Mouse (Mus musculus): ENCODE measurements at regions not wholly inside any gene's neighbourhood (a gene's known extent, or its start where the extent isn't known, plus 50 kb on each side); places are given as distances from the start of the nearest gene placed in this dataset.
A peak's percentile ranks its signal among the peaks of the same experiment; 100 is the strongest.

- DNase-seq (ENCODE audit: low read depth) = no peak
Measured at GRCm38 (mm10) chr9:79111326-79111725, 496.0 kb downstream of the Cd109 start.

GRCm38 (mm10) chr9:79140970-79141369 lies 525.6 kb downstream of the Cd109 start:
- DNase-seq (ENCODE audit: low read depth) = no peak

- DNase-seq (ENCODE audit: low read depth) = no peak
Measured at GRCm38 (mm10) chr9:79146004-79146403, 530.7 kb downstream of the Cd109 start.

GRCm38 (mm10) chr9:79165596-79165995 lies 550.2 kb downstream of the Cd109 start:
- no peak for DNase-seq (ENCODE audit: low read depth)

- DNase-seq (ENCODE audit: low read depth) = no peak
Measured at GRCm38 (mm10) chr9:79173036-79173435, 545.6 kb downstream of the Col12a1 start.

- DNase-seq (ENCODE audit: low read depth) = no peak
Measured at GRCm38 (mm10) chr9:79179954-79180353, 538.7 kb downstream of the Col12a1 start.

- no peak for DNase-seq (ENCODE audit: low read depth)
Measured at GRCm38 (mm10) chr9:79195420-79195819, 523.2 kb downstream of the Col12a1 start.

- no peak for DNase-seq (ENCODE audit: low read depth)
Measured at GRCm38 (mm10) chr9:79201755-79202154, 516.9 kb downstream of the Col12a1 start.

- DNase-seq (ENCODE audit: low read depth) = peak; percentile 20
Measured at GRCm38 (mm10) chr9:79213364-79213763, 505.3 kb downstream of the Col12a1 start.

GRCm38 (mm10) chr9:79215986-79216385 lies 502.6 kb downstream of the Col12a1 start:
- DNase-seq (ENCODE audit: low read depth) = peak; percentile 58

- DNase-seq (ENCODE audit: low read depth) = no peak
Measured at GRCm38 (mm10) chr9:79216432-79216831, 502.2 kb downstream of the Col12a1 start.

- no peak for DNase-seq (ENCODE audit: low read depth)
Measured at GRCm38 (mm10) chr9:79233081-79233480, 485.6 kb downstream of the Col12a1 start.

- DNase-seq (ENCODE audit: low read depth) = no peak
Measured at GRCm38 (mm10) chr9:79233751-79234150, 484.9 kb downstream of the Col12a1 start.

- no peak for DNase-seq (ENCODE audit: low read depth)
Measured at GRCm38 (mm10) chr9:79269646-79270213, 448.9 kb downstream of the Col12a1 start.

- peak; percentile 5 for DNase-seq (ENCODE audit: low read depth)
Measured at GRCm38 (mm10) chr9:79270256-79270655, 448.4 kb downstream of the Col12a1 start.

GRCm38 (mm10) chr9:79287849-79288248 lies 430.8 kb downstream of the Col12a1 start:
- no peak for DNase-seq (ENCODE audit: low read depth)

- DNase-seq (ENCODE audit: low read depth) = no peak
Measured at GRCm38 (mm10) chr9:79295306-79295705, 423.3 kb downstream of the Col12a1 start.

- DNase-seq (ENCODE audit: low read depth) = peak; percentile 2
Measured at GRCm38 (mm10) chr9:79301580-79301979, 417.1 kb downstream of the Col12a1 start.

GRCm38 (mm10) chr9:79310591-79310990 lies 408.0 kb downstream of the Col12a1 start:
- DNase-seq (ENCODE audit: low read depth) = no peak

GRCm38 (mm10) chr9:79317411-79317810 lies 401.2 kb downstream of the Col12a1 start:
- peak; percentile 3 for DNase-seq (ENCODE audit: low read depth)

GRCm38 (mm10) chr9:79346371-79347096 lies 372.1 kb downstream of the Col12a1 start:
- DNase-seq (ENCODE audit: low read depth) = no peak

- peak; percentile 12 for DNase-seq (ENCODE audit: low read depth)
Measured at GRCm38 (mm10) chr9:79392020-79392419, 326.6 kb downstream of the Col12a1 start.

- DNase-seq (ENCODE audit: low read depth) = no peak
Measured at GRCm38 (mm10) chr9:79414989-79415388, 303.6 kb downstream of the Col12a1 start.

- DNase-seq (ENCODE audit: low read depth) = no peak
Measured at GRCm38 (mm10) chr9:79430417-79430816, 288.2 kb downstream of the Col12a1 start.
